Mouse (Mus musculus) stomach, embryonic 16.5 days (tissue): ENCODE data around the gene Pcp4. TPM values are rescaled to one million over a fixed set of nuclear protein-coding genes. Genes with fewer than 3 reads are reported as not detected.
"Not testable (repeated sequence)": the region's sequence is repeated elsewhere in the genome, so short reads cannot be mapped to it uniquely, and the experiment has no call there.

Source experiments
- ATAC-seq: fragments of 200-750 bp; cut with Nextera tagmentation; 2 replicates; pipeline ENCODE4 v1.8.0; 2017; ENCODE audit warnings: moderate number of reproducible peaks, moderate TSS enrichment; ENCODE audit not compliant: insufficient read depth, low FRiP score
- H3K27ac ChIP-seq: fragments of 300-500 bp; sonication (generic); 2 replicates; pipeline ENCODE4 v1.5.1; 2014; ENCODE audit warnings: low read length
- H3K27me3 ChIP-seq: fragments of 300-500 bp; sonication (generic); 2 replicates; pipeline ENCODE4 v1.6.1; 2014; ENCODE audit warnings: low read length, control low read depth, mixed read lengths; ENCODE audit not compliant: control insufficient read depth, insufficient read depth
- H3K36me3 ChIP-seq: fragments of 300-500 bp; sonication (generic); 2 replicates; pipeline ENCODE4 v1.6.1; 2014; ENCODE audit warnings: low read length; ENCODE audit not compliant: control insufficient read depth, insufficient read depth
- H3K4me1 ChIP-seq: fragments of 300-500 bp; sonication (generic); 2 replicates; pipeline ENCODE4 v1.6.1; 2014; ENCODE audit warnings: low read length, control low read depth, mixed read lengths; ENCODE audit not compliant: control insufficient read depth, insufficient read depth
- H3K4me2 ChIP-seq: fragments of 300-500 bp; sonication (generic); 2 replicates; pipeline ENCODE4 v1.6.1; 2014; ENCODE audit warnings: low read depth, low read length, mixed read lengths
- H3K4me3 ChIP-seq: fragments of 300-500 bp; sonication (generic); replicated peaks from 2 replicates; pipeline ENCODE4 v1.5.1; 2014; ENCODE audit warnings: mild to moderate bottlenecking, low read length
- H3K9ac ChIP-seq: fragments of 300-500 bp; sonication (generic); 2 replicates; pipeline ENCODE4 v1.6.1; 2014; ENCODE audit warnings: low read length
- H3K9me3 ChIP-seq: fragments of 300-500 bp; sonication (generic); replicated peaks from 2 replicates; pipeline ENCODE4 v1.6.1; 2016; ENCODE audit warnings: low read length, control low read depth; ENCODE audit not compliant: control insufficient read depth
- WGBS: fragments of 180-500 bp; shearing (Covaris S2); extraction: QIAGEN DNeasy Blood & Tissue Kit; methylation state at CpG from one replicate; pipeline ENCODE4 v1.1.7; 2014; 5-methylcytosine and 5-hydroxymethylcytosine counted together
- polyA plus RNA-seq: library from polyadenylated mRNA; unstranded; fragments of >200 nt; fragmentation: Nextera tagmentation; extraction: Ambion mirVana; gene quantifications from 2 replicates; pipeline ENCODE4 v1.2.1, GENCODE M21; 2015

Pcp4 gene
- polyA plus RNA-seq, 1 experiment from 2014 or later: 54.0 TPM

DNA sequence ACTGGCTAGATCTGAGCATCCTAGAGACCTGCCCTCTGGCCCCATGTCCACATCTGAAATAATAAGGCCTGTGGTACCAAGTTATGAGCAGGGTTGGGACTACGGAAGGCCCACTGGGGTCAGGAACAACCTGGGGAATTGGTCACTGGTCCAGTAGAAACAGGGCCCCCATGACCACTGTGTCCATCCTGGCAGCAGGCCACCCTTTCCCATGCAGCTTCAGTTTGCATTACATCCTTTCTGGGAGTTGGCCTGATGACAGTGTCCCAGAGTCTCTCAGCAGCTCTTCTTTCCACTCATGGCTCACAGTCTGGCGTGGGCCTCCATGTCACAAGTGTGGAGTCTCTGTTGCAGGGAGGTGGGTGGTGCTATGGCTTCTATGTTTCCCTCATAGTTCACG lies 25.6 kb upstream of the Pcp4 start:
- H3K4me3 ChIP-seq: no peak overlapping the region
- H3K27ac ChIP-seq: no peak overlapping the region
- H3K9me3 ChIP-seq: no peaks in the 10 kb centered on the region
- no peaks in the 10 kb centered on the region for H3K4me1 ChIP-seq
- no peak for ATAC-seq
- no peaks in the 10 kb centered on the region for H3K36me3 ChIP-seq
- 84% methylated on average over 3 of the region's 3 CpGs for WGBS
- H3K4me2 ChIP-seq: no peak overlapping the region
- H3K27me3 ChIP-seq: no peaks in the 10 kb centered on the region
- no peak overlapping the region for H3K9ac ChIP-seq

DNA sequence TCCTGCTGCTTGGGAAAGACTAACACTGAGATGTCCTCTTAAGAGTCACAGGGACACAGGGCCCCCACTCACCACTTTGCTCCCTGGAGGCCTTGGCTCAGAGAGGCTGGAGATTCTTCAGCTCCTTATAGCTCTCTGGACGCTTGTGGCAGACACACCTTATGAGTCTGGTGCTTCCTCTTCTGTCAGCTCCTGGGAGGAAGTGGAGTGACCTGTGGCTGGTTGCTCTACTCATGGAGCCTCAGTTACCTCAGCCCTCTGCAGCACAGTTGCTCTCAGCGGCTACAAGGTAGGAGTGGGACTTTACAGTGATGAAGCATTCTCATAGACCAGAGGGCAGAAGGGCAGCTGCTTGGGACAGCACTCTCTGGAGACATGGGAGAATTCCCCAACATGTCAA lies 23.9 kb upstream of the Pcp4 start, which contains the start of gene Itgb2l:
Gene Itgb2l (minus strand): TSS at position 152 of the 400 bp plus-strand sequence.
- no peaks in the 10 kb centered on the region for H3K36me3 ChIP-seq
- no peak within 1 kb of the TSS for H3K4me2 ChIP-seq
- WGBS: 77% methylated on average over 2 of the region's 2 CpGs
- H3K4me1 ChIP-seq: no peaks in the 10 kb centered on the region
- H3K9me3 ChIP-seq: no peaks in the 10 kb centered on the region
- no peaks in the 10 kb centered on the region for H3K27me3 ChIP-seq
- ATAC-seq: no peak
- H3K27ac ChIP-seq: no peak within 1 kb of the TSS
- no peak within 1 kb of the TSS for H3K9ac ChIP-seq
- H3K4me3 ChIP-seq: no peak within 1 kb of the TSS

DNA sequence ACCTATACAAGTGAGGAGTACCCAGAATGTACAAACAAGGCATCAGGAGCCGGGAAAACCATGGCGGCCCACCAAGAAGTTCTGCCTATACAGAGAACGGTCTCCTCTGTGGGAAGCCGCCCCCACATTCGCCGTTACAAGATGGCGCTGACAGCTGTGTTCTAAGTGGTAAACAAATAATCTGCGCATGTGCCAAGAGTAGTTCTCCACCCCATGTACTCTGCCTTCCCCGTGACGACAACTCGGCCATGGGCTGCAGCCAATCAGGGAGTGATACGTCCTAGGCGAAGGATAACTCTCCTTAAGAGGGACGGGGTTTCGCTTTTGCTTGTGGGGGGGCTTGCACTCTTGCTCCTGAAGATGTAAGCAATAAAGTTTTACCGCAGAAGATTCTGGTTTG lies 16.5 kb upstream of the Pcp4 start:
- not testable (repeated sequence) for ATAC-seq, H3K27me3 ChIP-seq, H3K36me3 ChIP-seq, H3K4me2 ChIP-seq, H3K4me1 ChIP-seq, H3K9ac ChIP-seq, H3K9me3 ChIP-seq, H3K4me3 ChIP-seq, H3K27ac ChIP-seq
- 92% methylated on average over 13 of the region's 16 CpGs for WGBS

DNA sequence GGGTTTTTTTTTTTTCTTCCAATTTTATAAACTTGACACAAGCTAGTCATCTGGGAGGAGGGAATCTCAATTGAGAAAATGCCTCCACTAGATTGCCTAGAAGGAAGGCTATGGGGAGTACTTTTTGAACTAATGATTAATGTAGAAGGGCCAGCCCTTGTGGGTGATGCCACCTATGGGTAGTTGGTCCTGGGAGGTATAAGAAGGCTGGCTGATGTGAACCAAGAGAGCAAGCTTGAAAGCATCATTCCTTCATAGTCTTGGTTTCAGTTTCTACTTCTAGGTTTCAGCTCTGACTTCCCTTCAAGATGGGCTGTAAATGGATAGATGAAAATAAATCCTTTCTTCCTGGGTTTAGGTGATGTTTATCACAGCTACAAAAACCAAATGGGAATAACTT lies 13.3 kb upstream of the Pcp4 start:
- H3K4me1 ChIP-seq: no peaks in the 10 kb centered on the region
- H3K9me3 ChIP-seq: no peaks in the 10 kb centered on the region
- H3K36me3 ChIP-seq: no peaks in the 10 kb centered on the region
- H3K27ac ChIP-seq: no peak overlapping the region
- H3K4me3 ChIP-seq: no peak overlapping the region
- H3K9ac ChIP-seq: no peak overlapping the region
- no peak overlapping the region for H3K4me2 ChIP-seq
- no peak for ATAC-seq
- H3K27me3 ChIP-seq: no peaks in the 10 kb centered on the region

DNA sequence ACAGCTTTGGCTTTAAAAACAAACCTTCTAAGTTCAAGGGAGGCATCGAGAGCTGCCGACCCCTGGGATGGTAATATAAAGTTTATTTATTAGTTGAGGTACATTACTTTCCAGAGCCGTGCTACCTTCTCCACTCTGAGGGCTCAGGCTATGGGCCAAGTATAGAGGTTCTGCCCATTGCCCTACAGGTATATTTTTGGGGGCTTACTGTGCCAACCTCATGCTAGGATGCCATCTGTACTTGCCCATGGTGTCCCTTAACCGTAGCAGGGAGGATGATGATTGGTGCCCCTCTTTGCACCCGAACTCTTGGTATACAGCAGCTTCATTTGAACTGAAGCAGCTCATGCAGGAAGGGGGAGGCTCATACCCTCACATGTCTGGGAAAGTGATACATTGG lies 9.8 kb upstream of the Pcp4 start:
- Histone ChIP-seq H3K27ac (no peak overlapping the region), H3K4me3 (no peak overlapping the region), H3K27me3 (no peaks in the 10 kb centered on the region), H3K9me3 (no peaks in the 10 kb centered on the region), H3K4me2 (no peak overlapping the region), H3K4me1 (no peaks in the 10 kb centered on the region), H3K9ac (no peak overlapping the region), H3K36me3 (no peaks in the 10 kb centered on the region)
- no peak for ATAC-seq
- WGBS: 68% methylated on average over 5 of the region's 5 CpGs

DNA sequence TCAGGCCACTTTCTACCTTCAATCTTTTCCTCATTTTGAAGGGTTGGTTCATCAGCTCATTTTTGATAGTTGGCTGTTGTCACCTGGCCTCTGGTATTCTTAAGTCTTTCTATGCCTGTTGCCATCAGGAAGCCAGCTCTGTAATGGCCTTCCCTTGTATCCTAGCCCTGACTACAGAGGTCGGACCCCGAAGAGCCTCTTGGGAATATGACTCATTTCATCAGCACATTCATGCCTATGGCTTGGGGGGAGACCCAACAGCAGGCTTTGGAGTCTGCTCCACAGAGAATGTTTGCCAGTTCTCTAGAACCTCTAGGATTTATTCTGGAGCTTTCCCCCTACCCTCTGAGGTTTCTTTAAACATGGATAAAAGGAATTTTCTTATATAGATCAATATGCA lies 8.1 kb upstream of the Pcp4 start:
- H3K4me1 ChIP-seq: no peaks in the 10 kb centered on the region
- no peaks in the 10 kb centered on the region for H3K27me3 ChIP-seq
- H3K9me3 ChIP-seq: no peaks in the 10 kb centered on the region
- H3K4me3 ChIP-seq: no peak overlapping the region
- WGBS: 86% methylated on average over 2 of the region's 2 CpGs
- H3K9ac ChIP-seq: no peak overlapping the region
- H3K4me2 ChIP-seq: no peak overlapping the region
- H3K36me3 ChIP-seq: no peaks in the 10 kb centered on the region
- no peak for ATAC-seq
- no peak overlapping the region for H3K27ac ChIP-seq

DNA sequence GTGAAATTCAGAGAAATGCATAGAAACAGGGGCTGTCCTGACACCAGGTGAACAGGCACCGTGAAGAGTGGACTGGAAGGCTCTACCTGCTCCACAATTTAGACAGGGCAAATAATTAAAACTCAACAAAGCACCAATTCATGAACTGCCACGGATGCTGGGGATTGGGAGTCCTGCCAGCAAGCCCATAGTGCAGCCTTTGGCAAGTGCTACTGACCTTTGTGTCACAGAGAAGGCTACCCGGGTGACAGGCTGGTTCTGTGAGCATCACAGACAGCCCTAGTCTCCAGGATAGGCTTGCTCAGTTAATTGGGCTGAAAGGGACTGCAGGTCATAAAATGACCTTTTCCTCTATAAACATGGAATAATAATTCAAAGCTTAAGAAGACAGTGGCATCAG lies 6.6 kb upstream of the Pcp4 start:
- no peak overlapping the region for H3K4me3 ChIP-seq
- no peak for ATAC-seq
- H3K9me3 ChIP-seq: no peaks in the 10 kb centered on the region
- H3K9ac ChIP-seq: no peak overlapping the region
- H3K4me1 ChIP-seq: no peaks in the 10 kb centered on the region
- WGBS: 50% methylated on average over 3 of the region's 3 CpGs
- no peaks in the 10 kb centered on the region for H3K27me3 ChIP-seq
- H3K27ac ChIP-seq: no peak overlapping the region
- H3K4me2 ChIP-seq: no peak overlapping the region
- H3K36me3 ChIP-seq: no peaks in the 10 kb centered on the region

DNA sequence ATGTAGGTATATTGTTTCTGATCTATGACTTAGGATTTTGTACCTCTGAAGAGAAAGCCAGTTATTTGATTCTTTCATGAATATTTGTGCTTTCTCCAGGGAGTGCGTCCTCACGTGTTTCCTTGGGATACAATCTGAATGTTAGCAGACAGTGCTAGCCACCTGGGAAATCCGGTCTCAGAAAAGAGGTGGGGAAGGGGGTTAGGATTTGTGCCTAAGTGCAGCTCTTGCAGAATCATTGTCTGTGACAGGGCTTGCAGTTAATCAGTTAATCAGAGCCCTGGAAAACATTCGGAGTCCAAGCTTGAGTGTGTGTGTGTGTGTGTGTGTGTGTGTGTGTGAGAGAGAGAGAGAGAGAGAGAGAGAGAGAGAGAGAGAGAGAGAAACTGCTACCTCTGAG lies 605 bp downstream of the Pcp4 start:
- Histone ChIP-seq H3K9ac (no peak overlapping the region), H3K4me2 (no peak overlapping the region), H3K9me3 (no peaks in the 10 kb centered on the region), H3K4me3 (no peak overlapping the region), H3K27me3 (no peaks in the 10 kb centered on the region), H3K27ac (no peak overlapping the region), H3K4me1 (peaks cover 8% of the 10 kb centered on the region), H3K36me3 (no peaks in the 10 kb centered on the region)
- no peak for ATAC-seq
- 51% methylated on average over 4 of the region's 4 CpGs for WGBS

DNA sequence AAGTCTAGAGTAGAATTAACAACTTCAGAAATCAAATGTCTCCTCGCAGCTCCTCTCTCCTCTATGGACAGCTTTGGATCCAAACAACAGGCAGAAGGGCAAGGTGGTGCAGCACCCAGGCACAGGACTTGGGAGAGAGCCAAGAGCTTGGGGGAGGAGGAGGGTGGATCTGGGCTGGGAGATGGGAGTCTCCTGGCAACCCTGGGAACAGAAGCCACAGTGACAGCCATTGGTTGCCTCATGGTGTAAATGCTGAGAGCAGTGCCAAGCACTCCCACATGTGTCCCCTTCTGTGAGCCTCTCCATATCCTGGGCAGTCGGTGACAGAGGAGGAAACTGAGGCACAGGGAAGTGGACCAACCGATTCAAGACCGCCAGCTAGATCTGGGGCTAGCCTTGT lies 1.3 kb downstream of the Pcp4 start:
- no peaks in the 10 kb centered on the region for H3K36me3 ChIP-seq
- no peak overlapping the region for H3K9ac ChIP-seq
- no peaks in the 10 kb centered on the region for H3K27me3 ChIP-seq
- H3K4me3 ChIP-seq: no peak overlapping the region
- no peak for ATAC-seq
- peaks cover 8% of the 10 kb centered on the region for H3K4me1 ChIP-seq
- 77% methylated on average over 4 of the region's 4 CpGs for WGBS
- no peaks in the 10 kb centered on the region for H3K9me3 ChIP-seq
- H3K4me2 ChIP-seq: no peak overlapping the region
- no peak overlapping the region for H3K27ac ChIP-seq

DNA sequence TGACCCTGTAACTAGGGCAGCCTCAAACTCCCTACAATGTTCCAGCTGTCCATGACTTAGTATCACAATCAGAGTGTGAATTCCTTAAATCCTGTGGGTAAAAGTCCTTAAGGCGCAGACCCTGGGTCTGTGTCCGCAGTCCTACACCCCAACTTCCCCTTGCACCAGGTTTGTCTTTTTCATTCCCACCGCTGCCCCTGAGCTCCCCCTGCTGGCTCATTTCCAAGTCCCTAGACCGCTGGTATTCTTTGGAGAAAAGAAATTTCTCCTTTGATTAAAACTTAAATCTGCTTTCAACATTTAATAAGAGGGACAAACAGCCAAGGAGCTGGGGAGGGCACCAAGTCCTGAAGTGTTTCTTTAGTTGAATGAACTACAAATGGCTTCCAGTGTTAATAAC lies 2.2 kb downstream of the Pcp4 start:
- H3K27me3 ChIP-seq: no peaks in the 10 kb centered on the region
- WGBS: 46% methylated on average over 4 of the region's 4 CpGs
- ATAC-seq: no peak
- H3K27ac ChIP-seq: no peak overlapping the region
- peaks cover 8% of the 10 kb centered on the region for H3K4me1 ChIP-seq
- H3K4me2 ChIP-seq: no peak overlapping the region
- no peaks in the 10 kb centered on the region for H3K36me3 ChIP-seq
- H3K4me3 ChIP-seq: no peak overlapping the region
- no peak overlapping the region for H3K9ac ChIP-seq
- no peaks in the 10 kb centered on the region for H3K9me3 ChIP-seq
